Mouse (Mus musculus) lung, postnatal 0 days (tissue): Measurements from ENCODE around the gene Slc12a8.

ENCODE experiments used
- CTCF ChIP-seq: IDR thresholded peaks from 2 replicates; pipeline ENCODE4 v1.5.1; 2016; ENCODE audit warnings: antibody characterized with exemption, mild to moderate bottlenecking
- EP300 ChIP-seq: IDR thresholded peaks from 2 replicates; pipeline ENCODE4 v1.6.1; 2016; ENCODE audit warnings: antibody characterized with exemption, mild to moderate bottlenecking, control low read depth

GRCm38 (mm10) chr16:33523571-33523970 is 6.4 kb downstream of the Slc12a8 start:
- no peak for TF ChIP-seq CTCF
- no peak for TF ChIP-seq EP300
